Comparison of ENCODE assay signal across 13 mouse cellular contexts in genomic region chr17:29330221-29330620, GRCm38 (mm10). TPM values are rescaled to one million over a fixed set of nuclear protein-coding genes. Genes with fewer than 3 reads are reported as not detected.
DNase-seq lines count a peak whose midpoint lies in the region; ATAC-seq and TF ChIP-seq lines count a peak whose summit lies in the region.
"Had no signal": no experiment of that assay in that cellular context is flagged by ENCODE, and none has a peak within 500 bp of the region (broad histone marks: within the 10 kb centered on the region; RNA-seq: fewer than 3 reads in every experiment).

No protein-coding gene starts in this region.

- no peaks in the 10 kb centered on the region for H3K27me3 ChIP-seq in forebrain, embryonic 13.5 days
- H3K27me3 ChIP-seq in forebrain, embryonic 11.5 days (ENCODE audit: control insufficient read depth, insufficient read depth, low read length): no peaks in the 10 kb centered on the region
- H3K27me3 ChIP-seq in kidney, postnatal 0 days (ENCODE audit: insufficient read depth, low read length): no peaks in the 10 kb centered on the region
- H3K27me3 ChIP-seq in forebrain, embryonic 15.5 days: no peaks in the 10 kb centered on the region
- H3K27me3 ChIP-seq in midbrain, embryonic 16.5 days (ENCODE audit: control insufficient read depth, insufficient read depth, low read depth, low read length): no peaks in the 10 kb centered on the region

- DNase-seq in forebrain, embryonic 11.5 days (ENCODE audit: low spot score): no peak
- DNase-seq in kidney, postnatal 0 days (ENCODE audit: low spot score): no peak
- no peak for DNase-seq in kidney, postnatal 14 days
- no peak for DNase-seq in layer of hippocampus, postnatal 36 days
- DNase-seq in embryo, embryonic 10 days (ENCODE audit: low spot score): no peak
- DNase-seq: adrenal gland, postnatal 10 days; B cell, adult 2 months; gastrocnemius, postnatal 10 days had no signal

- H3K36me3 ChIP-seq in forebrain, embryonic 13.5 days (ENCODE audit: poor library complexity, severe bottlenecking): peaks cover 49% of the 10 kb centered on the region
- H3K36me3 ChIP-seq in forebrain, embryonic 11.5 days (ENCODE audit: control insufficient read depth, insufficient read depth, low read length): peaks cover 3% of the 10 kb centered on the region; the same call in 1 of the 2 replicates
- H3K36me3 ChIP-seq in kidney, postnatal 0 days (ENCODE audit: insufficient read depth, low read length): peaks cover 37% of the 10 kb centered on the region
- H3K36me3 ChIP-seq in forebrain, embryonic 15.5 days: peaks cover 34% of the 10 kb centered on the region
- peaks cover 29% of the 10 kb centered on the region for H3K36me3 ChIP-seq in midbrain, embryonic 16.5 days (ENCODE audit: control insufficient read depth, insufficient read depth, low read length)

- H3K4me2 ChIP-seq in forebrain, embryonic 13.5 days: no peak overlapping the region
- H3K4me2 ChIP-seq in forebrain, embryonic 11.5 days (ENCODE audit: low read depth, low read length, severe bottlenecking): no peak overlapping the region
- H3K4me2 ChIP-seq in kidney, postnatal 0 days (ENCODE audit: low read length): no peak overlapping the region
- no peak overlapping the region for H3K4me2 ChIP-seq in forebrain, embryonic 15.5 days (replicated peaks)
- no peak overlapping the region for H3K4me2 ChIP-seq in midbrain, embryonic 16.5 days (ENCODE audit: low read length)
- H3K4me2 ChIP-seq: heart, embryonic 15.5 days had no signal

- no peak overlapping the region for H3K4me3 ChIP-seq in forebrain, embryonic 13.5 days
- H3K4me3 ChIP-seq in forebrain, embryonic 11.5 days (ENCODE audit: low read depth, low read length): no peak overlapping the region
- no peak overlapping the region for H3K4me3 ChIP-seq in kidney, postnatal 0 days (replicated peaks; ENCODE audit: low read depth, low read length)
- H3K4me3 ChIP-seq in forebrain, embryonic 15.5 days: no peak overlapping the region
- H3K4me3 ChIP-seq in midbrain, embryonic 16.5 days (ENCODE audit: low read depth, low read length): no peak overlapping the region
- H3K4me3 ChIP-seq: erythroblast, embryonic 14.5 days; heart, embryonic 15.5 days had no signal

- no peaks in the 10 kb centered on the region for H3K9me3 ChIP-seq in forebrain, embryonic 13.5 days (replicated peaks)
- H3K9me3 ChIP-seq in forebrain, embryonic 11.5 days (ENCODE audit: control insufficient read depth, low read length): no peaks in the 10 kb centered on the region
- no peaks in the 10 kb centered on the region for H3K9me3 ChIP-seq in kidney, postnatal 0 days (replicated peaks; ENCODE audit: low read length)
- H3K9me3 ChIP-seq in forebrain, embryonic 15.5 days: no peaks in the 10 kb centered on the region
- H3K9me3 ChIP-seq in midbrain, embryonic 16.5 days (replicated peaks; ENCODE audit: control insufficient read depth, low read length, poor library complexity, severe bottlenecking): no peaks in the 10 kb centered on the region
- H3K9me3 ChIP-seq: heart, embryonic 15.5 days had no signal

- no peak for TF ChIP-seq CTCF in kidney, postnatal 0 days (IDR thresholded peaks at IDR 0.05; ENCODE audit: low read depth)

- ATAC-seq in forebrain, embryonic 13.5 days: no peak
- ATAC-seq in forebrain, embryonic 11.5 days (replicated peaks; ENCODE audit: low FRiP score): no peak
- no peak for ATAC-seq in kidney, postnatal 0 days (replicated peaks; ENCODE audit: low FRiP score, low read depth)
- ATAC-seq in forebrain, embryonic 15.5 days (replicated peaks): no peak
- no peak for ATAC-seq in midbrain, embryonic 16.5 days

- no peak overlapping the region for H3K9ac ChIP-seq in forebrain, embryonic 13.5 days
- H3K9ac ChIP-seq in forebrain, embryonic 11.5 days (ENCODE audit: low read length): no peak overlapping the region
- H3K9ac ChIP-seq in kidney, postnatal 0 days (ENCODE audit: low read depth, low read length): no peak overlapping the region
- H3K9ac ChIP-seq in forebrain, embryonic 15.5 days (replicated peaks): no peak overlapping the region
- peak overlapping the region; percentile 38; the same call in 1 of the 2 replicates for H3K9ac ChIP-seq in midbrain, embryonic 16.5 days (ENCODE audit: low read depth, low read length)
- H3K9ac ChIP-seq: heart, embryonic 15.5 days had no signal

- peaks cover 39% of the 10 kb centered on the region for H3K4me1 ChIP-seq in forebrain, embryonic 13.5 days
- peaks cover 21% of the 10 kb centered on the region for H3K4me1 ChIP-seq in forebrain, embryonic 11.5 days (replicated peaks; ENCODE audit: control insufficient read depth, insufficient read depth, low read length)
- peaks cover 4% of the 10 kb centered on the region; the same call in 1 of the 2 replicates for H3K4me1 ChIP-seq in kidney, postnatal 0 days (replicated peaks; ENCODE audit: insufficient read depth, low read length)
- peaks cover 30% of the 10 kb centered on the region for H3K4me1 ChIP-seq in forebrain, embryonic 15.5 days
- H3K4me1 ChIP-seq in midbrain, embryonic 16.5 days (ENCODE audit: control insufficient read depth, insufficient read depth, low read length): peaks cover 27% of the 10 kb centered on the region

- 85% methylated on average over 3 of the region's 3 CpGs for WGBS in forebrain, embryonic 13.5 days
- WGBS in forebrain, embryonic 11.5 days: 80% methylated on average over 3 of the region's 3 CpGs
- WGBS in kidney, postnatal 0 days: 83% methylated on average over 3 of the region's 3 CpGs
- WGBS in forebrain, embryonic 15.5 days: 85% methylated on average over 3 of the region's 3 CpGs
- WGBS in midbrain, embryonic 16.5 days: 75% methylated on average over 3 of the region's 3 CpGs

- H3K27ac ChIP-seq in forebrain, embryonic 13.5 days: peak overlapping the region; percentile 75
- no peak overlapping the region for H3K27ac ChIP-seq in forebrain, embryonic 11.5 days (ENCODE audit: low read depth, low read length)
- H3K27ac ChIP-seq in kidney, postnatal 0 days: 0 out of 2 replicates have a peak overlapping the region, but pooled peaks have one; percentile 19
- H3K27ac ChIP-seq in forebrain, embryonic 15.5 days (replicated peaks): peak overlapping the region; percentile 78
- H3K27ac ChIP-seq in midbrain, embryonic 16.5 days (ENCODE audit: low read length): peak overlapping the region; percentile 66

RNA-seq across cellular contexts. Expression of gene Pi16, which starts 12.7 kb away (rescaled TPM):
- 1.5 and 1.7 TPM in 2 replicates for polyA plus RNA-seq in forebrain, embryonic 13.5 days (2015; fragmentation: Nextera tagmentation; extraction: Ambion mirVana)
- 0.59 and 0.72 TPM in 2 replicates for polyA plus RNA-seq in forebrain, embryonic 11.5 days (2014; fragmentation: Nextera tagmentation; extraction: Ambion mirVana)
- polyA plus RNA-seq in kidney, postnatal 0 days (2015; fragmentation: Nextera tagmentation; extraction: Ambion mirVana): 3.1 and 4.1 TPM in 2 replicates
- polyA plus RNA-seq in forebrain, embryonic 15.5 days (2015; fragmentation: Nextera tagmentation; extraction: Ambion mirVana): 1.4 and 1.8 TPM in 2 replicates
- 3.3 and 4.4 TPM in 2 replicates for polyA plus RNA-seq in midbrain, embryonic 16.5 days (2015; fragmentation: Nextera tagmentation; extraction: Ambion mirVana)
- 1 to 10 TPM; 1.2 to 1.4 TPM for total RNA-seq in layer of hippocampus, postnatal 36 days (2021)

RNA-seq across cellular contexts. Expression of gene Mtch1, which starts 17.5 kb away (rescaled TPM):
- polyA plus RNA-seq in forebrain, embryonic 13.5 days (2015; fragmentation: Nextera tagmentation; extraction: Ambion mirVana): 378 and 381 TPM in 2 replicates
- polyA plus RNA-seq in forebrain, embryonic 11.5 days (2014; fragmentation: Nextera tagmentation; extraction: Ambion mirVana): 332 and 420 TPM in 2 replicates
- polyA plus RNA-seq in kidney, postnatal 0 days (2015; fragmentation: Nextera tagmentation; extraction: Ambion mirVana): 307 and 309 TPM in 2 replicates
- 432 and 464 TPM in 2 replicates for polyA plus RNA-seq in forebrain, embryonic 15.5 days (2015; fragmentation: Nextera tagmentation; extraction: Ambion mirVana)
- 463 and 470 TPM in 2 replicates for polyA plus RNA-seq in midbrain, embryonic 16.5 days (2015; fragmentation: Nextera tagmentation; extraction: Ambion mirVana)
- total RNA-seq in layer of hippocampus, postnatal 36 days (2021): 100 to 1,000 TPM; 568 to 611 TPM

RNA-seq across cellular contexts. Expression of gene Fgd2, which starts 30.5 kb away (rescaled TPM):
- polyA plus RNA-seq in forebrain, embryonic 13.5 days (2015; fragmentation: Nextera tagmentation; extraction: Ambion mirVana): 2.6 and 3.0 TPM in 2 replicates
- polyA plus RNA-seq in forebrain, embryonic 11.5 days (2014; fragmentation: Nextera tagmentation; extraction: Ambion mirVana): 2.4 TPM in 2 replicates
- 12.3 and 12.5 TPM in 2 replicates for polyA plus RNA-seq in kidney, postnatal 0 days (2015; fragmentation: Nextera tagmentation; extraction: Ambion mirVana)
- 5.5 and 6.0 TPM in 2 replicates for polyA plus RNA-seq in forebrain, embryonic 15.5 days (2015; fragmentation: Nextera tagmentation; extraction: Ambion mirVana)
- 8.6 and 12.7 TPM in 2 replicates for polyA plus RNA-seq in midbrain, embryonic 16.5 days (2015; fragmentation: Nextera tagmentation; extraction: Ambion mirVana)
- 1 to 10 TPM; 4.2 to 6.9 TPM for total RNA-seq in layer of hippocampus, postnatal 36 days (2021)
